Mouse (Mus musculus) spleen, adult 2 months (tissue): Measurements from ENCODE around the gene Gm20388.

Source experiments
- CTCF ChIP-seq: fragments of 200-500 bp; IDR thresholded peaks from 2 replicates; pipeline ENCODE4 v1.5.1; 2011; ENCODE audit warnings: mild to moderate bottlenecking, inconsistent platforms; ENCODE audit not compliant: insufficient read depth, insufficient read length, insufficient replicate concordance; ENCODE audit errors: extremely low read depth
- POLR2A ChIP-seq: fragments of 200-500 bp; IDR thresholded peaks from 2 replicates; pipeline ENCODE4 v1.6.1; 2011; ENCODE audit warnings: low read depth, low read length, inconsistent platforms

GRCm38 (mm10) chr8:122181414-122181813, 2270.8 kb downstream of the Gm20388 start:
- TF ChIP-seq POLR2A (no peak), CTCF (no peak)
